Mouse (Mus musculus): ENCODE measurements at regions not wholly inside any gene's neighbourhood (a gene's known extent, or its start where the extent isn't known, plus 50 kb on each side); places are given as distances from the start of the nearest gene placed in this dataset.

DNA sequence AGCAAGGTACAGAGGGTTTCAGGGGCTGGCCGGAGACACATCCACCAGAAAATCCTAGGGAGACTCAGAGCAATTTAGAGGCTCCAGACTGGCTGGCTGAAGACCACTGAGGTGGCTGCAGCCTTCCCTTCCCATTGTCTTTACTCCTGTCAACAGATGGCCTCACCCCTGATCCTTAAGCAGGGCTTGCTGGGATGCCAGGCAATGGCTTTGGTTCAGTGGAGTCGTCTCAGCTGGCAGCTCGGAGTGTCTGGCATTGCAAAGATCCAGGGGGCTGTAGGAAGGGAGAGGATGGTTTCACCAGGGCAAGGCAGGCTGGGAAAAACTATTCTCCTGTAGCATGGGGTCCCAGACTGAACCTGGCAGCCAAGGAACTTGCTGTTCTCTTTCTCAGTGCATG lies 395.8 kb downstream of the Tshz3 start:
- DNase-seq (ENCODE audit: low read depth, low spot score) = no peak

DNA sequence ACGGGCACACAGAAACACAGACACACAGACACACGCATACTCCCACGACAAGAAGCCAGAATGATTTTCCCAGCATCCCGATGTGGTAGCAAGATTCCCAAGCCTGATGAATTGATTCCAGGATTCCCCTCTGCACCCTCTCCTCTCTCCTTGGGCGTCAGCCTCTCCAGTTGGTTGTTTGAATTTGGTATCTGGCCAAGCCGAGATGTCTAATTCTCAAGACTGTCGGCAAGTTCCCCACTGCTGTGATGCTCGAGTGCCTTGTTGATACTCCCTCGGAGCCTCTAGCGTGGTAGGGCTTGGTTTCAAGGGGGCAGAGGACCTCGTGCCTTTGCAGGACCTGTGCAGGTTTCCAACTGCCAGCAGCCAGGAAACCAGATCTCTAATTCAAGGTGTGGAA lies 397.9 kb downstream of the Tshz3 start:
- DNase-seq (ENCODE audit: low read depth, low spot score) = no peak

DNA sequence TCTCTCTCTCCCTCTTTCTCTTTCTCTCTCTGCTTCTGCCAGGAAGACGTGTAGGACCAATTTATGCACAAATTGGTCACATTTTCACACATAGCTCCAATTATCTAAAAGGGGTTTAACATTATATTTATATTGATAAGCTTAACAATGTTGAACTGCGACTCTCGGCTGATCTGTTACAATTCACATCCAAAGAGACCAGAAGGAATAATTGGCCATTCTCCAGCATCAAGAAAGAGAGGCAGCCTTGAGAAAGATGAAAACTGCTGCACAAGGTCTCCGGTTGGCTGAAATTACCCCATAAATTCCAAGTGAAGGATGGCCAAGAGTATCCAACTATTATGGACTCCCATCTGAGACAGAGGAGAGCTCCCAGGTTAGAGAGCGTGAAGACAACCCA lies 398.4 kb downstream of the Tshz3 start:
- DNase-seq (ENCODE audit: low read depth, low spot score) = no peak

DNA sequence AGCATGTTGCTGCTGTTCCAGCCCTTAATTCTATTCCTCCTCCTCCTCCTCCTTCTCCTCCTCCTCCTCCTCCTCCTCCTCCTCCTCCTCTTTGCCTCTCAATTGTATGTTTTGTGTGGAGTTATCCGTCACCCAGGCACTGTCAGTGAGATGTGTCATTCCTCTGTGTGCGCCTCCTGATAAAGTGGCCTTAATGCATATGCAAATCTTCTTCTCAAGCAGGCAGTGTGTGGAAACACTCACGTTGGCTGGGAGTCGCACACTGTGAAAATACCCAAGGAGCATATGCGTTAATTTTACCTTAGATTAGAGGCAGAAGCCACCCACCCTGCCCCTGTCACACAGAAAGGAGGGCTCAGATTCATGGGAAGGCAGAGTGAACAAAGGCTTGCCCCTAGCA lies 401.0 kb downstream of the Tshz3 start:
- DNase-seq (ENCODE audit: low read depth, low spot score) = no peak

- no peak for DNase-seq (ENCODE audit: low read depth, low spot score)
Observed at GRCm38 (mm10) chr7:37104671-37105070, 406.8 kb downstream of the Tshz3 start.

DNA sequence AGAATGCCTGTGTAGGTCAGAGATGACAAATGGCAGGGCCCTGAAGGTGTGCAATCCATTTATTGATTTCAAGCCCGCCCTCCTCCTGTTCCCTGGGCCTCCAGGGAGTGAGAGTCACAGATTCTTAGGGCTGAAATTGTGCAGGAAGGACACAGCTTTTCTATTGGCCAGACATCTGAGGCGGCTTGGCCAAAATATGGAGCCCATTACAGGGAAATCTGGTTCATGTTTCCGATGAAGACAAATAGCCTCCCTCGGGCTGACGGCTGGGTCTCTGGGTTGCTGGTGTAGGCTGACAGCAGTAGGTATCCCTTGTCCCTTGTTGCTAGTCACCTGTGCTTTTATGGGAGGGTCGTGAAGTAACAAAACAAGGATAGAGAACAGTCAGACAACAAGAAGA lies 413.2 kb downstream of the Tshz3 start:
- DNase-seq (ENCODE audit: low read depth, low spot score) = no peak

GRCm38 (mm10) chr7:37120776-37121175 lies 422.9 kb downstream of the Tshz3 start:
- DNase-seq (ENCODE audit: low read depth, low spot score) = no peak

- no peak for DNase-seq (ENCODE audit: low read depth, low spot score)
Observed at GRCm38 (mm10) chr7:37140191-37140590, 442.3 kb downstream of the Tshz3 start.

GRCm38 (mm10) chr7:37142780-37143179 lies 444.9 kb downstream of the Tshz3 start:
- DNase-seq (ENCODE audit: low read depth, low spot score) = no peak

- DNase-seq (ENCODE audit: low read depth, low spot score) = no peak
Observed at GRCm38 (mm10) chr7:37144303-37144702, 446.4 kb downstream of the Tshz3 start.

DNA sequence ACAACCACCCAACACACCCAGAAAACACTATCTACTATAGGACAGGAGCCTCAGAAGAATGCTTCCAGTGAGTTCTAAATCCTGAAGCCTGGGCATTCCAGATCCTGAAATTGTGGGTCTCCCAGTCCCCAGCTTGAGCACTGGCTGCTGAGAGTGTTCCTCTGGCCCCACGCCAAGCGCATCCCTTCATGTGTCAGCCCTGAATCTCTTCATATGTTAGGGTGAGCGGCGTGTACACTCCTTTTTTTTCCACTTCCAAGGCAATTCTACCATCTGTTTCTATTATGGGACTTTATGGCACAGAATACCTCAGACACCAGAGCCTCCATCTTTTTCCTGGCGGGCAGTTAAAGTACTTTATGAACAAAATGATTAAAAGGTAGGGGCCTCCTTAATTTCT lies 451.8 kb downstream of the Tshz3 start:
- DNase-seq (ENCODE audit: low read depth, low spot score) = no peak

DNA sequence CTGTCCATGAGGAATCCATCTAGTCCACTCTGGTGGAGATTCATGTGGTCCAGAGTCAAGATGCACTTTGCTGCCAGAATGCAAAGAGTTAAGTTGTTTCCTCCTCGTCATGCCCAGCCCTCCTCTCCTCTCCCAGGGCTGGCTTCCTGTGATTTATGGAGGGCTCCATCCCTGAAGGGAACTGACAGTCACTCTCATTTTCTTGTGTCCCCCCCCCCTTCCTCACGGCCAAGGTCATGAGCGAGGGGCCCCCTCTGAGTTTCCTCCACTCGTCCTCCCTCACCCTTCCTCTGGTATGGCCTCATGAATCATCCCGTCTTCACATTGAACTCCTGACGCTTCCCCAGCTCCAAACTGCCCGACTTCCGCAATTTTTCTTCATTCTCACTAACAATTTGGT lies 461.9 kb downstream of the Tshz3 start:
- DNase-seq (ENCODE audit: low read depth, low spot score) = no peak

DNA sequence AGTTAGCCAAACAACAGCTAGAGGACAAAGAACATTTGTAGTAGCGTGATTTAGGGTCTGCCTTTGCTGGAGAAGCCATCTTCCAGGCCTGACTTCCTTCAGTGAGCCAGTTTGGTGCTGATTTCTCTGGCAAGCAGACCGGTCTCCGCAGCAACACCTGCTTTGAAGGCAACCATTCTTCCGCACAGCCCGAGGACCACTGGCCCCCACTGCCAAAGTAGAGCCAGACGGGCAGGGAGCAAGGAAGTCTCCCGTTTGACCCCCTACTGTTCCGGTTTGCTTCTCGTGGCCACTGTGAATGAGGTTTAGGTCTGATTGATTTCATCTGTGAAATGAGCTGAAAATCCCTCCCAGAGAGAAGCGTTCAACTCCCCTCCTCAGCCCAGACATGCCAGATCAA lies 471.0 kb downstream of the Tshz3 start:
- DNase-seq (ENCODE audit: low read depth, low spot score) = no peak

- no peak for DNase-seq (ENCODE audit: low read depth, low spot score)
Observed at GRCm38 (mm10) chr7:37175746-37176145, 477.8 kb downstream of the Tshz3 start.

DNA sequence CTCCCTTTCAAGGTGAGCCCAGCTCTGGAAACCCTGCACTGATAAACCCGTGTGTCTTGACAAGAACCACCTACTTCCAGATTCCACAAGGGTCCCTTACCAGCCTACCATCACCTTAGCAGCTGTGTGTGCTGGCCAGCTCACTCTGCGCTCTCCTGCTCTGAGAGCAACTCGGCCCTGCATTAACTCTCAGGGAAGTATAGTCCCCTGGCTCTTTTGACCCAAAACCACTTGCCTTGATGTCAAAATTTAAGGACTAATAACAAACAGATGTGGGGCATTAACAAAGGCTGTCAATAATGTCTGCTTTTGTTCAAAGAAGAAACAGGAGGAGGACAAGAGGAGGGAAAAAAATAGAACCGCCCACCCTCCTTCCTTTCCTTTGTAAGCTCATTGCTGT lies 480.3 kb downstream of the Tshz3 start:
- DNase-seq (ENCODE audit: low read depth, low spot score) = no peak

- no peak for DNase-seq (ENCODE audit: low read depth, low spot score)
Observed at GRCm38 (mm10) chr7:37179907-37180306, 482.0 kb downstream of the Tshz3 start.

- DNase-seq (ENCODE audit: low read depth, low spot score) = no peak
Observed at GRCm38 (mm10) chr7:37180416-37180815, 482.5 kb downstream of the Tshz3 start.

DNA sequence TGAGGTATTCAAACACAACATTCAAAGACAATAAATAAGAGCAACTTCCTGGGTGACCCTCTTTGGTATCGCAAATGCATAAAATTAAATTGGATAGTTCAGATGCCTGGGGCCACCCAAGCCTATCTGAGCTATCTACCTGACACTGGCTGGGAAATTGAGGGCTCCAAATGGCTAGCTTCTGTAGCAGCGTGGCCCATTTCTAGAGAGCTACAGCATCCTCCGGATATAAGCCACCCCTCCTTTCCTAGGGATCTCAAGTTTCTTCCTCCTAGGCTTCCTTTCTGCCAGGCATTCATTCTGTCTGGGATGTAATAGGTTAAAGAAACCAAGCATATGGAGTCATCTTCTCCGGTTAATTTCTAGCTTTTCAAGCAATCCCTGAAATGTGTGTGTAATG lies 483.2 kb downstream of the Tshz3 start:
- no peak for DNase-seq (ENCODE audit: low read depth, low spot score)

DNA sequence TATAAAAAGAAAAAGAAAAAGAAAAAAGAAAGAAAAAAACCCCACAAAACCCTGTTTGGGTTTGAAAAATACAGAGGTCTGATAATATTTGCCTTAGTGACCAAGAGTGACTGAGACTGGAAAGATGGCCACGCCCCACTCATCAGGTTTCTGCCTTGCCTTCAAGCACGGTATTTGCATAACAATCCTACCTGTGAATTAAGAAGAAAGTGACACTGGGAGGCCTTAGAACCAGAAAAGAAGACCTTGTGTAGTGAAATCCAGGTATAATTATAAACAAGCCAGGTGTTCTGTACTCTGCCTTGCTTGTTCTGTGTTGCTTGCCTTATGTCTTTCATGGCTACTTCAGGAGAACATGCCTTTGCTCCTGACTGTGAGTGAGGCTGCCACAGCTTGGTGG lies 494.6 kb downstream of the Tshz3 start:
- no peak for DNase-seq (ENCODE audit: low read depth, low spot score)

DNA sequence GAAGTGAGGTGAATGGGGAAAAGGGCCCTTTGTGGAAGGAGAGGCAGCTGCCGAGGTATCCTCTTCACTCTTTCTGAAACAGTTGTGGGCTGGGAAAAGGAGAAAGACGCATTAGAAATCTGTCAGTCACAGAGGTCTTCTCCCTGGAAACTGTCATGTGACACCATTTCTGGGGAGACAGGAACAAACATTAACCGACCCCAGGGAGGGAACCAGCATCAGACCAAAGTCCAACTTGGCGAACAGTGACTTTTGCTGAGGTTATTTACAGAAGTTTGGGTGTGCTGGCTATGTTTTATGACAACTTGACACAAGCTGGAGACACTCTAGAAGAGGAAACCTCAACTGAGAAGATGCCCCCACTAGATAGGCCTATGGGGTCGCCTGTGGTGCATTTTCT lies 506.9 kb downstream of the Tshz3 start:
- DNase-seq (ENCODE audit: low read depth, low spot score) = no peak

- no peak for DNase-seq (ENCODE audit: low read depth, low spot score)
Observed at GRCm38 (mm10) chr7:37208305-37208704, 510.4 kb downstream of the Tshz3 start.

DNA sequence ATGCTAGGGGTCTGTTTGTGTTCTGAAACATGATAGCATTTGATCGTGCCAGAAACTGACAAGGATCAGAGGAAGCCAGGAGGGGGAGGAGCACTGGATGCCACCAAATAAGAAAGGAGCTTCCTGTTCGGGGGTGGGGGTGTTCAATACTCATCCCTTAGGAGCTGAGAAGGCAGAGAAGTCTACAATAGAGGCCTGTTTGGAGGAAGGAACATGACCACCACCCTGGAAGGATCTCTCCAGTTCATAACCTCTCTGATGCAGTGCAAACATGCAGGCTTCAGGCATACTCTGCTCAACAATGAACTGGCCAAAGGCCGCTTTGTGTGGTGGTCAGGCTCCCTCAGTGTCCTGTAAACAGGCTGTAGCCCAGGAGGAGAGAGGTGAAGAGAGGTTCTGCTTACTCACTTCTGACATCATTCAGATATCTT lies 515.8 kb downstream of the Tshz3 start:
- no peak for DNase-seq (ENCODE audit: low read depth, low spot score)

DNA sequence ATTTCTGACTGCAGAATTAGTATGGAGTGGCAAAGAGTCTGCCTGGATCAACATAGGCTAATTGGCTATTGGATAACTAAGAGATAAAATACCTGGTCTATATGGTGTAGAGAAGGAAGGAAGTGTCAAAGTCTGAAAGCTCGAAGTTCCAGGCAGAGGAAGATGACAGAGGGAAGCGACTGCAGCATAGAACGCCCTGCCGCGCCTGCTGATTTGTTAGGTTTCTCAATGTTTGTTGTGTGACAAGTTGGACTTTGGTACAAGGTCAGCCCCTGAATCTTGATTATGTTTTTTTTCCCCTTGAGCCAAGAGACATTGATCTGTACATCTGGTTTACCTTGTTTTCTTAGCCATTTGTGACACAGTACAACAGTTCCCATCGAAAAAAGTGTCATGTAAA lies 517.6 kb downstream of the Tshz3 start:
- DNase-seq (ENCODE audit: low read depth, low spot score) = no peak

- DNase-seq (ENCODE audit: low read depth, low spot score) = no peak
Observed at GRCm38 (mm10) chr7:37220476-37220875, 522.6 kb downstream of the Tshz3 start.

DNA sequence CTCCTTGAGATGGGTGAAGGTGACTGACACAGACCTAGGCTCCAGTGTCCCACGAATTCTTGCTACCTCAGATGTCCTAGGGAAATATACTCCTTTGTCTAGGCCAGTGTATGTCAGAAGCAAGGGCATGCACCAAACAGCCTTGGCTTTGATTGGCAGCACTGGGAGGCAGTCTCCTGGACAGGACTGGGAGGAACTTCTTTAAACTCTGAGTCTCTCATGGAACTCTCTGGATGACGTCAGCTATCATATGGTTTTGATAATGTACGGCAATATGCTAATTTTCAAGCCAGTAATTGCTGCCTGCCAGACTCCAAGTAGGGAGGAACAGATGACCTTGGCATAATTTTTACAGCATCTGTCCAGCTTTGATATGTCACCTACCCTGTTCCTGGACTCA lies 528.5 kb downstream of the Tshz3 start:
- no peak for DNase-seq (ENCODE audit: low read depth, low spot score)
